Mouse (Mus musculus): Measurements from ENCODE around the gene AC140267.1.

GRCm38 (mm10) chr15:80235535-80235934 is at the start of gene AC140267.1:
- TF ChIP-seq CTCF (IDR thresholded peaks at IDR 0.05; ENCODE audit: low read depth) (no peak), EP300 (IDR thresholded peaks at IDR 0.05; ENCODE audit: low read depth) (no peak)

Measured in heart, postnatal 0 days (tissue).